In genomic region chr1:36114844-36115243, GRCm38 (mm10) we compare ENCODE assay signal across 31 mouse cellular contexts.
"Had no signal": no experiment of that assay in that cellular context is flagged by ENCODE, and none has a peak within 500 bp of the region (broad histone marks: within the 10 kb centered on the region; RNA-seq: fewer than 3 reads in every experiment).

No protein-coding gene starts in this region.

- H3K36me3 ChIP-seq: limb, embryonic 10.5 days; limb, embryonic 12.5 days; limb, embryonic 13.5 days; limb, embryonic 15.5 days; liver, embryonic 12.5 days; liver, embryonic 13.5 days; liver, embryonic 15.5 days; lung, embryonic 15.5 days; midbrain, embryonic 10.5 days; midbrain, embryonic 12.5 days; midbrain, embryonic 13.5 days; midbrain, embryonic 15.5 days had no signal

- H3K9me3 ChIP-seq: limb, embryonic 10.5 days; limb, embryonic 12.5 days; limb, embryonic 13.5 days; limb, embryonic 15.5 days; liver, embryonic 12.5 days; liver, embryonic 13.5 days; liver, embryonic 15.5 days; lung, embryonic 15.5 days; megakaryocyte, embryonic 14.5 days; midbrain, embryonic 10.5 days; midbrain, embryonic 12.5 days; midbrain, embryonic 13.5 days; midbrain, embryonic 15.5 days had no signal

- H3K27ac ChIP-seq: limb, embryonic 10.5 days; limb, embryonic 12.5 days; limb, embryonic 13.5 days; limb, embryonic 15.5 days; liver, embryonic 12.5 days; liver, embryonic 13.5 days; liver, embryonic 14.5 days; liver, embryonic 15.5 days; lung, embryonic 15.5 days; macrophage; midbrain, embryonic 10.5 days; midbrain, embryonic 12.5 days; midbrain, embryonic 13.5 days; midbrain, embryonic 15.5 days had no signal

- H3K9ac ChIP-seq: limb, embryonic 12.5 days; limb, embryonic 13.5 days; limb, embryonic 15.5 days; liver, embryonic 12.5 days; liver, embryonic 13.5 days; liver, embryonic 14.5 days; liver, embryonic 15.5 days; liver, postnatal 0 days; lung, embryonic 14.5 days; lung, embryonic 15.5 days; midbrain, embryonic 12.5 days; midbrain, embryonic 13.5 days; midbrain, embryonic 15.5 days had no signal

- H3K4me3 ChIP-seq: limb, embryonic 10.5 days; limb, embryonic 12.5 days; limb, embryonic 13.5 days; limb, embryonic 15.5 days; liver, embryonic 12.5 days; liver, embryonic 13.5 days; liver, embryonic 15.5 days; lung, embryonic 15.5 days; megakaryocyte, embryonic 14.5 days; midbrain, embryonic 10.5 days; midbrain, embryonic 12.5 days; midbrain, embryonic 13.5 days; midbrain, embryonic 15.5 days; myocyte had no signal

- DNase-seq: left cerebral cortex, postnatal 4 days; liver; liver, embryonic 13.5 days; liver, postnatal 0 days; lung, adult 18-20 months; lung, adult 2 months; lung, embryonic 14.5 days; lung, postnatal 10 days; lung, postnatal 14 days; lung, postnatal 36 days; lung, postnatal 4 days; midbrain, embryonic 14.5 days had no signal

- ATAC-seq: liver, embryonic 12.5 days; liver, postnatal 0 days; lung, postnatal 0 days; midbrain, embryonic 13.5 days; midbrain, embryonic 15.5 days; midbrain, embryonic 16.5 days had no signal

- H3K4me2 ChIP-seq: limb, embryonic 12.5 days; limb, embryonic 13.5 days; limb, embryonic 15.5 days; liver, embryonic 11.5 days; liver, embryonic 12.5 days; liver, embryonic 13.5 days; liver, embryonic 15.5 days; lung, embryonic 14.5 days; lung, embryonic 15.5 days; midbrain, embryonic 11.5 days; midbrain, embryonic 12.5 days; midbrain, embryonic 13.5 days; midbrain, embryonic 15.5 days had no signal

- H3K4me1 ChIP-seq: limb, embryonic 10.5 days; limb, embryonic 12.5 days; limb, embryonic 13.5 days; limb, embryonic 15.5 days; liver, embryonic 12.5 days; liver, embryonic 13.5 days; liver, embryonic 15.5 days; lung, embryonic 15.5 days; midbrain, embryonic 12.5 days; midbrain, embryonic 13.5 days; midbrain, embryonic 15.5 days had no signal

- H3K27me3 ChIP-seq: limb, embryonic 12.5 days; limb, embryonic 13.5 days; limb, embryonic 15.5 days; lung, embryonic 15.5 days; midbrain, embryonic 12.5 days; midbrain, embryonic 13.5 days; midbrain, embryonic 15.5 days had no signal
